Mouse (Mus musculus) heart, postnatal 14 days (tissue): ENCODE results near the gene Tspo2. TPM values are rescaled to one million over a fixed set of nuclear protein-coding genes. Genes with fewer than 3 reads are reported as not detected.

Experiments
- DNase-seq, 2 experiments: peaks; one replicate each; pipeline ENCODE4 v3.0.0; 2021 to 2022
- intact Hi-C: fragments of 180-260 bp; cut with DNase I; formaldehyde crosslinking; loops from one replicate; pipeline ENCODE4 v1.15.1; 2025
- total RNA-seq, 2 experiments: library from RNA; stranded (reverse); gene quantifications; 2 replicates each; pipeline ENCODE4 v1.2.3; 2021

Gene Tspo2
- total RNA-seq, 2 experiments from 2014 or later, result 0.96 to 1.8 TPM

- intact Hi-C loops, result no loop called here
These were observed 2.2 kb upstream of the Tspo2 start for GRCm38 (mm10) chr17:48453489-48453888.

DNA sequence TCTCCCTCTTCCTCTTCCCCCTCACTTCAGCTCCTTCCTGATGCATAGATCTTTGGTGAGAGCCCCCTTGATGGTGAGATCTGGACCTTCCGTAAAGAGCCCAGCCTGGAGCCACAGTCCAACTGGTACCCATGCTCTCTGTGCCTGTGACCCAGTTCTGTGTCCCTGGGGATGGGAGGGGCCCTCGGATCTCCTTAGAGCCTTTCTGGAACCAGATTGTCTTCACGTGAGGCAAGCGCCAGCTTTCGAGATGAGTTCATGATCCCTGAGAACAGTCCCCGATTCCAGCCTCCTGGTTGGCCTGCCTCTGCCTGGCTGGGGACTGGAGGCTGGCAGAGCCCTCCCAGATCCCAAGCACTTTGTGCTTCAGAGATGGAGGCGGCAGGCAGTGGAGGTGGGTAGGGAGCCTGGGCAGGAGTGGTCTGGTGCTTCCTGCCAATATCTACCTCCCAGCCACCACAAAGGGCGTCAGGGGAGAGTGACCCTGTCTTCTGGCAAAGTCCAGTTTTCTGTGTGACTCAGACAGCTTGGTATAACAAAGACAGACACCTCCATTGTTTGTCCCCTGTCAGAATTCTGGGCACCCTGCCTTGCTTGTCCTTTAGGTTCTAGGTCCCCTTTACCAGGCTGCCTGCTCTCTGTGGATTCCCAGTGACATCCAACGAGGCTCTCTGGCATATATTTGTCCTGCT is 577 bp upstream of the Tspo2 start:
- DNase-seq, result no peak
- intact Hi-C loops, result no loop called here

More at GRCm38 (mm10) chr17:48453489-48453888, 2.2 kb upstream of the Tspo2 start:
- DNase-seq, result no peak

DNA sequence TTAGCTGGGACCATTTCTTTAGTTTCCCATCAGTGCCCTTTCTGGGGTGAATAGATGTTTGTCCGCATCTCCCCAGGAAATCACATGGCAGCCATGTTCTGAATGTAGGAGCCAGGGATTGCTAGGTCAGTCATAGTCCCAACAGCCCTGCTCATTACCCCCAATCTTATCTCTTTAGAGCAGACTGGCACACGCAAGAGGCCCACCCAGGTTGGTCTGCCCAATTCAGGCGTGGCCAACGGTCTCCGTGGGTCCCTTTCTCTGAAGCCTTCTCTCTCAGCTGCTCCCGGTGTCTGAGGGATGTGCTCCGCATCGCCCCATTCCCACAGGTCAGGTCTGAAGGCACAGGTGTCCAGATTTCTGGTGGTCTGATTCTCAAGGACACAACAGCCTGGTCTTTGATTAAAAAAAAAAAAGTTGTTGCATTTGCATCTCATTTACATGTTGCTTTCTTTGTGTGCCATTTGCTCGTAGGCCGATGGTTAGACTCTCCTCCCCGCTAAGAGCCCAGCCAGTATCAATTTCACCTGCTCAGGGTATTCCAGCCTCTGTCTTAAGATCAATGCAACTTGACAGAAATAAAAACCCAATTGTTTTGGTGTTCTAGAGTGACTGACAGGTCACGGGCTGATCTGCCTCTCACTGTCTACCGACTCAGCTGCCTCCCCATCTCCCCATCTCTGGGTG is 513 bp downstream of the Tspo2 start:
- intact Hi-C loops, result no loop called here
- DNase-seq, result no peak

- intact Hi-C loops, result no loop called here
- no peak for DNase-seq
These were observed 3.6 kb downstream of the Tspo2 start for GRCm38 (mm10) chr17:48447675-48448074.

- intact Hi-C loops, result no loop called here
- no peak for DNase-seq
These were observed 7.7 kb downstream of the Tspo2 start for GRCm38 (mm10) chr17:48443542-48444145.

DNA sequence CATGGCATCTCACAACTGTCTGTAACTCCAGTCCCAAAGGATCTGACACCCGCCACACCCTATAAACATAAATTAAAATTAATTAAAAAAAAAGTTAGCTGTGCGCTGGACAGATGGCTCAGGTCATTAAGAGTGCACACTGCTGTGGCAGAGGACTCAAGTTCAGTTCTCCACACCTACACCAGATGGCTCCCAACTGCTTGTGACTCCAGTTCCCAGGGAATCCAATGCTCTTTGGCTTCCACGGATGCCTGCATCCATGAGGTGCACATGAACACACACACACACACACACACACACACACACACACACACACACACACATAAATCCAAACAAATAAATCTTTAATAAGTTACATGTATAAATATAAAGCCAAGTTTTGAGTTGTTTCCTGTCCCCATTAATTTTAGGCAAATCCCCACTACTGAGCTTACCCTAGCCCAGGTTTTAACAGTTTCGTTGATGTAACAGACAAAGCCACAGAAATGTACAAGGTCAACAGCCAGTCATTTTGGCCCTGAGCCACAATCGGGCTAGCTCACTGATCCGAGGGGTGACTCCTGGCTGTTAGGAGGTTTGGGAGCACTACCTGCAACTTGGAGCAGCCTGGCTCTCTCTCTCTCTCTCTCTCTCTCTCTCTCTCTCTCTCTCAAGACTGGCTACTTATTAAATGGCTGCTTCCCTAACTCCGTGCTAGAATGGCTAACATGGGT is 8.4 kb downstream of the Tspo2 start:
- intact Hi-C loops, result no loop called here
- DNase-seq, result no peak

- intact Hi-C loops, result no loop called here
These were observed 13.9 kb downstream of the Tspo2 start for GRCm38 (mm10) chr17:48437421-48437911.

GRCm38 (mm10) chr17:48436487-48436886 is 14.8 kb downstream of the Tspo2 start:
- peak; percentile 35 to 57 for DNase-seq
- intact Hi-C loops, result no loop called here

More at GRCm38 (mm10) chr17:48437421-48437911, 13.9 kb downstream of the Tspo2 start:
- peak; percentile 46 to 62 for DNase-seq

- intact Hi-C loops, result no loop called here
- no peak for DNase-seq
These were observed 16.8 kb downstream of the Tspo2 start for GRCm38 (mm10) chr17:48434479-48434878.

DNA sequence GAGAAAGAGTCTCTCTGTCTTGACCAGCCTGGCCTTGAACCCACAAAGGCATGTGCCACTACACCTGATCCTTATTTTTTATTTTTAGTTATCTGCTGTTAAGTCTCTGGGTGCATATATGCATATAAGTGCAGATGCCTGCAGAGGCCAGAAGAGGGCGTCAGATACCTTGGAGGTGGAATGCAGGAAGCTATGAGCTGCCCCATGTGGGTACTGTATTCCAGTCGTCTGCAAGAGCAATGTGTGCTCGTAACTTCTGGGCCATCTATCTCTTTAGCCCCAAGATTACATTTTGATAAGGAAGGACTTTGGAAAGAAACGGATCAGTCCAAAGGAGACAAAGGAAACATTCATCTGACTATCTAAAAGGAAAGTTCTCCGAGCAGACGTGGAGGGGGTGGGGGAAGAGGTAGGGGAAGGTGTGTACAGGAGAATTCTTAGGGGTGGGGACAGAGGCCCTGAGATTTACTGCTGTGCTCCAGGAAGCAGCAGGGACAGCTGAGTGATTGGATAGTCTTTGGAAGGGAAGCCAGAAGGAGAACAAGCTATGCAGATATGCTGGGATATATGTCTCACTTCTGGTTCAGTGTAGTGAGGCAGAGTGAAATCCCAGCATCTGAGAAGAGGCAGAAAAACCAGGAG is 17.5 kb downstream of the Tspo2 start:
- intact Hi-C loops, result no loop called here
- DNase-seq, result no peak

DNA sequence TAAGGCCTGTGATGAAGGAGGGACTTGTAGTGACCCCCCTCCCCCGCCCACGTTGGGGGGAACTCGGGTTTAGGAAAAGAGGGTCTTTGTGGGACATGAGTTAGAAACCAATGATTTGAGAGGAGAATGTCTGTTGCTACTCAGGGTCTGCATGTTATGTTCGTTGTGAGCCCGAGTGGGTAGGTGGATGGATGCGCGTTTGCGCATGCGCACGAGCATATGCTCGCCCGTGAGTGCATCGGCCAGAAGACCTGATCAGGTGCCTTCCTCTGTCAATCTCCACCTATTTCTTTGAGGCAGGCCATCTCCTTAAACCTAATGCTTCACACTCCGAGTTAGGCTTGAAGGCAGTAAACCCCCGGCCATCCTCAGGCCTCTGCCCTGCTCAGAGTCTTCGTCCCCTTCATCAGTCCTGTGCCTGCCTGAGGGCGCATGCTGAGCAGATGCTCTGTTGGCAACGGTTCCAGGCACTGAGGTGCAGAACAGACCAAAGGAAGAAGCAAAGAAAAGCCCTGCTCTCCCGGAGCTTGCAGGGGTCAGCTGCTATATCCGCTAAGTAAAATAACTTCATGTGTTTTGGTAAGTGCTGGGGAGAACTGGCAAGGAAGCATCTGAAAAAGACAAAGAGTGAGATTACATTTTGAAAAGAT is 18.2 kb downstream of the Tspo2 start:
- intact Hi-C loops, result no loop called here

GRCm38 (mm10) chr17:48432158-48432980 is 19.0 kb downstream of the Tspo2 start, which contains the start of gene Apobec2:
Gene Apobec2 (minus strand): TSS chr17:48432930.
- intact Hi-C loops, result no loop called here
- peak; percentile 65 to 82 for DNase-seq

More for the DNA sequence above, 18.2 kb downstream of the Tspo2 start:
- DNase-seq, result no peak

GRCm38 (mm10) chr17:48431054-48431453 is 20.3 kb downstream of the Tspo2 start:
- intact Hi-C loops, result no loop called here
- DNase-seq, result no peak

DNA sequence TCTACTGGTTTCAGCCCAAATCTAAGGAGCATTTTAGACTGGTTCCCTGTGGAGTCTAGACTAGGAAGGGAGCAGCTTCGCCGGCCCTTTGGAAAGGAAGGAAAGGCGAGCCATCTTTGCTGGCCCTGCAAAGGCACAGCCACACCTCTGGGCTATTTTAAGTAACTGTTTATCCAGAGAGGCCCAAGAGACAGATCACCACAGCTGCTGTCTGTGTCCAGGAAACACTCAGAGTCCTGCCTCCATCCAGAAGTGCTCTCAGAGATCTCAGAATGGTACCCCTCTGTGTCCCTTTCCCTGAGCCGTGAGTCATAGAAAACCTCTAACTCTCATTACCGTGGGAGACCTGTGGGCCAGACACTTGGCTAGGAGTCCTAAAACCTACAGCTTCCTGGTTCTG is 20.9 kb downstream of the Tspo2 start:
- intact Hi-C loops, result no loop called here
- peak; percentile 32 to 42 for DNase-seq

GRCm38 (mm10) chr17:48427852-48428530 is 23.3 kb downstream of the Tspo2 start:
- intact Hi-C loops, result no loop called here
- DNase-seq, result no peak

- peak; percentile 34 to 41 for DNase-seq
- intact Hi-C loops, result no loop called here
These were observed 24.2 kb downstream of the Tspo2 start for GRCm38 (mm10) chr17:48426991-48427750.

GRCm38 (mm10) chr17:48425823-48426612 is 25.3 kb downstream of the Tspo2 start:
- intact Hi-C loops, result no loop called here
- peak in 1 of 2 experiments; percentile 22 for DNase-seq
